Mouse (Mus musculus): Measurements from ENCODE around the gene Uqcr11.

- TF ChIP-seq POLR2A (IDR thresholded peaks at IDR 0.05; ENCODE audit: insufficient read depth, low read depth, low read length), result no peak
- TF ChIP-seq CTCF (IDR thresholded peaks at IDR 0.05), result no peak
Measured at GRCm38 (mm10) chr10:80356001-80356682, 50.5 kb downstream of the Uqcr11 start, which contains the start of gene Plk5.
